Mouse (Mus musculus) layer of hippocampus, adult 18-20 months (tissue): ENCODE measurements around the gene Pigm. TPM values are rescaled to one million over a fixed set of nuclear protein-coding genes. Genes with fewer than 3 reads are reported as not detected.

Experiments used
- DNase-seq, 2 experiments: peaks; one replicate each; pipeline ENCODE4 v3.0.0; 2022; ENCODE audit warnings: low spot score in 2 of 2
- long read RNA-seq: library from polyadenylated mRNA; stranded (forward); transcript quantifications from one replicate; pipeline ENCODE4 v2.0.0, GENCODE M21; 2021
- total RNA-seq, 2 experiments: library from RNA; stranded (reverse); gene quantifications; 2 replicates each; pipeline ENCODE4 v1.2.3; 2021

Gene Pigm
- total RNA-seq = 1 to 10 TPM; 7.8 to 8.5 TPM
- long read RNA-seq, full-length matches to known transcripts = 9 of 9 reads
- long read RNA-seq, partial matches to known transcripts = 0 of 9 reads
- long read RNA-seq, other reads (novel, unspliced or antisense) = 0 of 9 reads

DNA sequence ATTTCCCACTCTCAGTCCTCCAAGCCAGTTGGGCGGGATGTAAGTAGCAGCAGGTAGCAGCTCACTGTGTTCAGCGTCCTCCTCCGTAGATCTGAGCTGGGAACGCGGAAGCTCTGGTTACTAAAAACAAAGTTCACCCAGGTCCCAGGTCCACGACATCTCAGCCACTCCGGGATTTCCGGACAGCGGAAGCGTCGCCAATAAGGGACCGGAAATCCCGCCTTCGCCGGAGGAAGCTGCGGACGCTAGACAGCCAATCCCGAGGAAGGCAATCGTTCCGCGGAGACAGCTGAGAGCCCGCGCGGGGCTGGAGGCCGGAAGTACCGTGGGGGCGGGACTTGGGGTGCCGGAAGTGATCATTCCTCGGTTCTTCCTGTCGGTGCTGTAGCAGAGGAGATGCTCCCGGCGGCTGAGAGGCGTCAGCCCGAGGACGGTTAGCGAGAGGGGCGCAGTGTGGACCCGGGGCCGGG lies at the start of gene Pigm:
Gene Pigm, plus strand, starts transcription at position 349 of the 470 bp plus-strand sequence.
- DNase-seq = peak; percentile 98 to 99

DNA sequence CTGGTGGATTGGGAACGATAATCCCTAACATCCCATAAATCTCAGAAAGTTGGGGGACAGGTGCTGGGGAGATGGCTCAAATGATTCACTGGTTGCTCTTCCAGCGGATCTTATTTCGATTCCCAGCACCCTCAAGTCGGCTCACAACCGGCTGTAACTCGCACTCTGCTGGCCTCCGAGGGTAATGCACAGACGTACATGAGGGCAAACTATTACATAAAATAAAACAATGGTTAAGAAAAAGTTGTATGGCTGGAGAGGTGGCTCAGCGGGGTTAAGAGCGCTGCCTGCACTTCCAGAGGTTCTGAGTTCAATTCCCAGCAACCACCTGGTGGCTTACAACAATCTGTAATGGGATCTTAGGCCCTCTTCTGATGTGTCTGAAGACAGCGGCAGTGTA lies 49.7 kb upstream of the Pigm start:
- DNase-seq = no peak

DNA sequence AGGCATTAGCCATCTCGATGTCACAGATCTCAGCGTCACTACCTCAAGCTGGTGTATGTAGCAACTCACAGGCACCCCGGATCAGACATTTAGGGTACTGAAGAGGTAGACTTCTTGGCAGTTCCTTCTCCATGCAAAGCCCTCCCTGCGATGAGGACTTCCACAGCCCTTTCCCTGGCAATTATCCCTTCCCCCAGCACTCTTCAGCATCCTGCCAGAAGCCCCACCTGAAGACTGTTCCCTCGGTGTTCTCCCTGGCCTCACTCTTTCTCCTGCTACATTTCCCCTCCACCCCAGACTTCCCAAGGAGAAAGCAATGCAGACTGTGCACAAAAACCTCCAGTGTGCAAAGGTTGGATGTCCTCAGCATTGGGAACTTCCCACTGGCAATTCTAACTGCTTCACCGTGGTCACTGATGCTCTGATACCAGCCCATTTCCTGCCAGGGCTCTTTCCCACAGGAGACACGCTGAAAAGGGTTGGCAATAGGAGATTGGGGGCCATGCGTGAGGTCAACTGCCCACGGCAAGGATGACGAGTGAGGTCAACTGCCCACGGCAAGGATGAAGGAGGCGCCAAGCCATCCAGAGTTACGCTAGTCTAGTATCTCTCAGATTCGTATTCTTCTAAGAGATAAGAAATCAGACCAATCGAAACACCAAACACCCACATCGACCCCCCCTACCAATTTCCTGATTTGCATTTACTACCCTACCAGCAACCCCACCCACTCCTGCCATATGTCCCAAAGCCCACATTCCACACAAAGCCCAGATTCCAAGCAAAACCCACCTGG lies 48.9 kb upstream of the Pigm start:
- peak in 1 of 2 experiments; percentile 82 for DNase-seq

DNA sequence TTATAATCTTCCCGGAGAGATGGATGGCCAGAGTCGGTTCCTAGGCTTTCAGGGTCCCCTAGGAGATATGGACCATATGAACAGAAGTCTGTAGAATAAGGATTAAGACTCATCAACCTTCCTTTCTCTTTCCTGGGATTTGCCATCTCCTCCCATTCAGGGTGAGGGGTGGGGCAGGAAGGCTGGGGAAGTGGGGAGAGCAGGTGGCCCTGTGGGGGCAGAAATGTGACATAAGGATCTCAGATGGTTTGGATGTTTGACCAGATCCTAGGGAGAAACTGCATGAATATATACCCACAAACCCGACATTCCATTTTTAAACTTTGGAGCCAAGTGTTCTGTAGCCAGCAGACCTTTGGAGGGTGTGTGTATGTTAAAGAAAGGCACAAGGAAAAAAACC lies 48.3 kb upstream of the Pigm start:
- no peak for DNase-seq

DNA sequence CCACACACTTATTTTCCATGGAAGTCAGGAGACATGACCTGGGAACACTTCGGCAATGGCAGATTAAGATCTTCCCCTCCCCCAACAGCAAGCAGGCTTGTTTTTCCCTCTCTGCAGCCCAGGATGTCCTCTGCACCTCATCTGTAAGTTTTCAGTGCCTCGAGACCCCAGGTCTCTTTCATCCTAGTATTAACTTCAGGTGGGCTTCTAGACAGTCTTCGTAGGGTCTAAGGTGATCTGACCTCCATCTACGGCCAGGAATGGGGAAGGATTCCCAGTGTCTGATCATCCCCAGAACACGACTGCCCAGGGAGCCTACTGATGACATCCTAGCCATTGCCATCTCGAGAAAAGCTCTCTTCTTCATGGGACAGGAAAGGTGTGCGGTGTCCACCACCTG lies 47.9 kb upstream of the Pigm start:
- DNase-seq = no peak

DNA sequence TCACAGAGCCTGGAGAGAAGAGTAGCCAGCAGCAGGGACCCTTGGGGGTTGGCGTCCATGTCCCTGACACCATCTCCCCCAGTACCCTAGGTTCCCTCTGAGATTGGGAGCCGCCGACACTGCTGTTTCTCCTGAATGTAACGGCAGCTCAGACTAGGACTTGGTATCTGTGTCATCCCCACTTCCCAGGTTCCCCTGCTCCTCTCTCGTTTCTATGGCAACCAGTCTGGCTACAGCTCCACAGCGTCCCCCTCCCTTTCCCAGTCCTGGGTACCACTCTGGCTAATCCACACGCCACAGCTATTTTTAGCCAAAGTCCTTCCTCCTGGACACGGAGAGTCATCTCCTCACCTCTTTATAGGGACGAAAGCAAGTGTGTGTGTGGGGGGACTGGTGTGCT lies 47.2 kb upstream of the Pigm start, which contains the start of gene Kcnj9:
Gene Kcnj9, minus strand, starts transcription at position 188 of the 400 bp plus-strand sequence.
- DNase-seq = peak; percentile 83 to 91

DNA sequence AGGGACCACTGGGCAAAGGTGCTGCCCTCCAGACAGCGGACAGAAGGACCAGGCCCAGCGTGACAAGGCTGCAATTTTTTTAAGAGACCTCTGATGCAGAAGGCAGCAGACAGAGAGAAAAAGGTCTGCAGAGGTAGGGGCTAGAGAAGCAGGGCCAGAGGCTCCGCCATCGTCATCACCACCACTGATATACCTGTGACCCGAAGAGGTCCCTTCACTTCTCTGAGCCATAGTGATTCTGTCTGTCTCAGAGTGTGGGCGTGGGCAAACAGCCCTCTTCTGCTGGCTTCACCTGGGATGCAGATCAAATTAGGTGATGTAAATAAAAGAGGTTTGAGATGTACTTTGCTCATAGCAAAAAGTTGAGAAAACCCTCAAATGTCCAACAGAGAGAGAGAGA lies 46.7 kb upstream of the Pigm start:
- DNase-seq = no peak

DNA sequence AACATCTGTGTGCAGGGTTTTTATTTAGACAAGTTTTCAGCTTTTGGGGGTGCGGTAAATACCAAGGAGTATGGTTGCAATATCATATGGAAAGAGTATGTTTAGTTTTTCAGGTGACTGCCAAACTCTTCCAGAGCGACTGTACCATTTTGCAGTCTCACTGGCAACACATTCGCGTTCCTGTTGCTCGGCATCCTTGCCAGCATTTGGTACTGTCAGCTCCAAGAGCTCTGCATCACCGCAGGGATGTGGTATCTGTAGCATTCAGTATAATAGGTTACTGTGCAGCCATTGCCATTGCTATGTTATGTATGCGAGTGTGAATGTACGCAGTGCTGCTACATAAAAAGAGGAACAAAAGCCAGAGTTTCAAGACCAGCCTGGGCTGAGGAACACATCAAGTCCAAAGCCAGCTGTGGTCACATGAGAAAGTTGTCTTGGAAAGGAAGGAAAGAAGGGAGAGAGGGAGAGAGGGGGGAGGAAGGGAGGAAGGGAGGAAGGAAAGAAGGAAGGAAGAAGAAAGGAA lies 44.9 kb upstream of the Pigm start:
- DNase-seq = no peak

DNA sequence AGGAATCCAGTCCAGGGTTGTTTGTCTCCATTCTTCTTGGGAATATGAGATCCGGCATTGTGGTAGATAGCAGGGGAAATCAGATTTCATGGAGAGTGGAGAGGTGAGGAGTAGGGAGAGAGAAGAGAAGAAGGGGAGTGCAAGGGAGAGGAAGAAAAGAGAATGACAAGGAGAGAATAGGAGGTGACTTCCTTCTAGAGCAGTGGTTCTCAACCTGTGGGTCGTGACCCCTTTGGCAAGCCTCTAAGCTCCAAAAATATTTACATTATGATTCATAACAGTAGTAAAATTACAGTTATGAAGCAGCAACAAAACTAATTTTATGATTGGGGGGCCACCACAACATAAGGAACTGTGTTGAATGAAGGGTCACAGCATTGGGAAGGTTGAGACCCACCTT lies 43.4 kb upstream of the Pigm start:
- DNase-seq = no peak

DNA sequence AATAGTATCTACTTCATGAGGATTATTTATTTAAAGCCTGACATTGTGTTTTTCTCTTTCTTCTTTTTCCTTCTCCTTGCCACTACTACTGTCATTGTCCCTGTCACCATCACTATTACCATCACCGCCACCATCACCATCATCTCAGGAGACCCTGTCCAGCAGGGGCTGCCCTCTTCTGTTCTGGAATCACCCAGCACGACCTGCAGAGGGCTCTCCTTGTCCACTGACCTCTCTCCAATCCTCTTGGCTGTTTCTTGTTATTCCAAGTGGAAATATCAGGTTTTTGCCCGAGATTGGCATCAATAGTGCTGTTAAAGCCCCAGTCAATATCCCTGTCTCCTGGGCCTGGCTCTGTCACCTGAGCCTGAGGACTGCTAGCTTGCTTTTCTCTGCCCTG lies 42.8 kb upstream of the Pigm start:
- DNase-seq = no peak

DNA sequence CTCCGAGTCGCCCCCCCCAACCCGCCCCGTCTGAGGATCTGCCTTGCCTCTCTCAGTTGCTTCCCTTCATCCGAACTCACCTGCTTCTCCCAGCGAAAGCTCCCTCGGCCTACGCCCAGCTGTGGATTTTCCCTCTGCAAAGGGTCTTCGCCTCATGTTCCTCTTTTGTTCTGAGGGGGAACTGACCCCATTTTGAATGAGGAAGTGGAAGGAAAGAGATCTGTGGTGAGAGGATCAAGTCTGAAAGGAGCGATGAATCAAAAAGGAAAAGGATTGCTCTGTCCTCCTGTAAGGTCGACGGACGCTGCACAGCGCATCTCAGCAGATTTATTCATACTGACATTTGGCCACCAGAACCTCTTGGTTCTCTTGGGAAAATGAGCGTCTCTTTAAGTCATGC lies 40.5 kb upstream of the Pigm start:
- DNase-seq = no peak

DNA sequence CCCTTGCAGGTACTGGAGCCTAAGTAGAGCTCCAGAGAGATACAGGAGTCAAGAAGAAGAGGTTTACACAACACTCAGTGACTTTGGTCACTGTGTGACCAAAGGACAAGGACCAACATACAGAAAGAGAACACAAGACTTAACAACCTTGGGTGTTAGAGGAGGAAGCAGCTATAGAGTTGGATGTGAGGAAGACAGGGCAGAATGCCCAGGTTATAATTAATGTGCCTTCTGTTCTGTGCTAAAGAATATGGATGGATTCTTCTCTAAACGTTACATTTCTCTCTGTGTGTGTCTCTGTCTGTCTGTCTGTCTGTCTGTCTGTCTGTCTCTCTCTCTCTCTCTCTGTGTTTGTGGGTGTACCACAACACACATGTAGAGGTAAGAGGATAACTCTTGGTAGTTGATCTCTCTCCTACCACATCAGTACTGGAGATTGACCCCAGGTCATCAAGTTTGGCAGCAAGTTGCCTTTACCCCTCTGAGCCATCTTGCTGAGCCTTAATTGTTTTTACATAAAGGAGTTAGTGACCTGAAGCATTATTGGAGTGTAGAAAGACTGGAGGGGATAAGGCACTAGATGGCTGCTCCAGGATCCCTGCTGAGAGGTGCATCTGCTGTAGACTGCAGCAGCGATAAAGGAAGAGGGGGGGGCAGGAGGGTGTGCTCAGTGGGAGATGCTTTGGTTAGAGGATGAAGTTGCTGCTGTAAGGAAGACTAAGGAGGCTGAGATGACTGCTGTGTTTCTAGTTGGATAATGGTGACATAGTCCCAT lies 38.7 kb upstream of the Pigm start:
- no peak for DNase-seq

DNA sequence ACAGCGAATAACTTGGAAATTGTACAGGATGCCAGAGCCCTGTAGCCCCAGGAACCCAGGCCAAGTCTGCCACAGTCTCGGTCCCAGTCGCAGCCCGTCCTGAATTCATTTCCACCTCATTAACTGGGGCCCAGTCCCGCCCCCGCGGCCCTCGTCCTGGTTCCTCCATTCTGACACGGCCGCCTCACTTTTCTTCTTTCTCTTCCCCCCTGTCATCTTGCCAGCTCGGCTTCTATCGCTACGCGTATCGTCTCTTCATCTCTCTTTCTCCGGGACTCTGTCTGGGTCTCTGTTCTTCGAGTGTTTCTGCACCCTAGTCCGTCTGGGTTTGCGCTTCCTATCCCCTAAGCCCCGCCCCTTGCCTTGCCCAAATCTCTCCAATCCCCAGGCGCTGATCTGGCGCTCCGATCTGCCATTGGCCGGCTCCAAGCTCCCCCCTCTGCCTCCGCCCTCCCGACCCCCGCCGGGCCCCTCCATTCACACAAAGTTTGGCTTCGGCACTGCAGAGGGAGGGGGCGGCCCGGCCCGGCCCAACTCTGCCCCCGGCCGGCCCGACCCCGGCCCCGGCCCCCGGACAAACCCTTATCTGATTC lies 35.5 kb upstream of the Pigm start, which contains the start of gene Kcnj10:
Gene Kcnj10, plus strand, starts transcription at position 482 of the 593 bp plus-strand sequence.
- peak; percentile 67 to 86 for DNase-seq

DNA sequence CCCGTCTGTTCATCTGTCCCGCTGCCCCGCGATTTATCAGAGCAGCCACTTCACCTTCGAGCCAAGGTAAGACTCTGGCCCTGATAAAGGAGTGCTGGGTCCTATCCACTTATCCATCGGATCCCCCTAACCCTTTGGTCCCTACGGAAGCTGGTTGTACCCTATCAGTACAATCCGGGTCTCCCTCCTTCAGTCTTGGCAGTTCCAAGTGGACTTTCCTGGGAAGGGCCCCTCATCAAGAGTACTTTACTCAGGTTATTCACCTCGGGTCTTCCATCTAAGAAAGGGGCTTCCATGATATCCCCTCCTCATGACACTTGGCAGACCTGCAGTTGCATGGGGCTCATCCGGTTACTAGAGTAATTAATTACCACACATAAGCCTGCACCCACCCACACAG lies 35.0 kb upstream of the Pigm start:
- DNase-seq = no peak

DNA sequence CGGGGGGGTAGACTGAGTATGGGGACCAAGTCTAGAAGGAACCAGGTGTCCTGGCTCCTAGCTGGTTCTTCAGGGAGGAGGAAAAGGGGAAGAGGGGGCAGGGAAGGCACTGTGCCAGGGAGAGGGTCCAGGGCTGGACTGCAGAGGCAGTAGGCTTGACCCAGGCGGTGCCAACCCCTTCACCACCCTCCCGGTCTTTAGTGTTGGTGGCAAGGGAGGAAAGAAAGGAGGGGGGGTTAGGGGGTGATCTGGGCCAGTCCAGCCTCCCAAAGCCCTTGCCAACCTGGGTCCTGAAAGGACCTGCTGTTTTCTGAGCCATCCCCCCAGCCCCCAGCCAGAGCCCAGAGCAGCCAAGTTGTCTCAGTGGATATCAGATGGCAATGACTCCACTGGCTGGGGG lies 33.6 kb upstream of the Pigm start:
- peak; percentile 57 to 75 for DNase-seq

DNA sequence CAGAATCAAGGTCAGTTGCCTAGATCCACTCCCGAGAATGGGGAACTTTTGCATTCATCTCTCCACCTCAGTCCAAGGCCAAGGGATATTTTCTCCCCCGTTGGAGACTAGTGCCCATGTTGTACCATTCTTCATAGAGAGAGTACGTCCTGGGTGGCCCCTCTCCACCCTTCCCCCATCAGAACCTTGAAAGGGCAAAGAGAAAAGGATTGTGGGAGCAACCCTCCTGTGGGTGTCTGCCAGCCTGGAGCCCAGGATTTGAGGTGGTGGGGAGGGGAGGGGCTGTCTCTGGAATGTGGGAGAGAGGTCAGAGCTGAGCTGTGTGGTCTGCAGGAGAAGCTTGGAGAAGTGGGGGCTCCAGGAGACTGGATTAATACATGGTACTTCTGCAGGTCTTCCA lies 32.4 kb upstream of the Pigm start:
- no peak for DNase-seq

DNA sequence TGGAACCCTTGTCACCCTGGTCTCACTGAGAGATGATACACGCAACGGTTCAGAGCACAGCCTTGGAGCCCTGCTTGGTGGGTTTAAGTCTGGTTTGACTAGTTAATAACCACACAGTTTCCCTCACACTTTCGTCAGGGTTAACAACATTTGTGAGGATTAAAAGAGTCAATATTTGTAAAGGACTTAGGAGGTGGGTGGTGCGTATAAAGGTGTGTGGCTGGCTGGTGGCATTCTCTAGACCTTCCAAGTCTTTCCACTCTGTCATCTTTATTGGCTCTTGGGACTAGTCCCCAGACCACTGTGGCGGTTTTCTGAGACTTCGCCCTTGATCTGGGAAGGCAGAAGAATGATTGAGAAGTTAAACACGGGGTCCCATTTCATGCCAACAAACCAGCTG lies 31.5 kb upstream of the Pigm start:
- DNase-seq = no peak

DNA sequence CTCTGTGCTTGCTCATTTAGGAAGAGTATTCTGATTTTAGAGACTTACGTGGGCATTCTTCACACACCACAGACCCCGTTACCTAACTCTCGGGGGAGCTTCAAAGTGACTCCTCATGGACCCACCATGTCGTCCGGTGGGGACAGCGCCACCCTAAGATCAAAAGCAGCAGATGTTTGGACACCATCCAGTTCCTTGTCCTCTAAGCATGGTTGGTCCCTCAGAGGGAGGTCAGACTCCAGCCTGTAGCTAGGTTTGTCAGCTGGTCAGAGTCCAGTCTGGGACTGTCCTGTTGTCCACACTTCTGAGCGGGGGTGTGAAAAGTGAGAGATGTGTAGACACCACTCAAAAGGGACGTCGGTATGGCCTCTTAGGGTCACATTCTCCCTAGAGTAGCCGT lies 29.6 kb upstream of the Pigm start:
- DNase-seq = no peak

DNA sequence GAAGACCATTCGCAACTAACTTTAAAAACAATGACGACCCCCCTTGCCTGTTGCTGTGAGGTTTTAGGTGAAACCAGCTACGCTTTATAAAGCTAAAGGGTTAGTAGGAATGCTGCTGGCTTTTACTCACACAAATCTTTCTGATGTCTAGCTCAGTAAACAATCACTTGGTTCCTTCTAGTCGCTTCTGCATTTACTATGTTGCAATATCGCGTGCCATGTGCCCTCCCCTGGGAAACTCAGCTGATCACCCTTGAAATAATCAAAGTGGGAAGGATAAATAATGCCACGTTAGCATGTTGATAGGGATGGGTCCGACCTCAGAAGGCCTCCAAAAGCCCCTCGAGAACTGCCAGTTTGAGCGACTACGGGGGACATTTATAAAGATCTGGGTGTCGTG lies 29.0 kb upstream of the Pigm start:
- DNase-seq = no peak

DNA sequence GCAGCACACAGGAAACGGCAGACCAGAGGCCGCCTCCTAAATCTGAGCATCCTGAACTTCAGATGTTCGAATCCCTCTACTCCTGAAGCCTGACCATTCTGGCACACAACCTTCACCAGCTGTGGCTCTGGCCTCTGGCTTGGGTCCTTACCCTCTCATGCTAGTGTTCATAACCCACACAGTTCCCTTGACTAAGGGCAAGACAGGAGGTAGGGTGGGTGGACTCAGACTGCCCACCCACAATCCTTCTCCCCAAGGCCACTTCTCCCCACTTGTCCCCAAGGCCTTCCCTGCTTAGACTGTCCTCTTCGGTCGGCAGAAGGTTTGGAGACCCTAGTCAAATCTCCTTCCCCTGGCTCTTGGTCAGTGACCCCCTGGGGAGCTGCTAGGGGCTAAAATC lies 26.8 kb upstream of the Pigm start:
- DNase-seq = no peak
